Mouse (Mus musculus) T-helper 17 cell (primary cell): ENCODE measurements at regions not wholly inside any gene's neighbourhood (a gene's known extent, or its start where the extent isn't known, plus 50 kb on each side); places are given as distances from the start of the nearest gene placed in this dataset.
"Not testable (repeated sequence)": the region's sequence is repeated elsewhere in the genome, so short reads cannot be mapped to it uniquely, and the experiment has no call there.

Experiments
- in situ Hi-C, 2 experiments: fragments of 300-600 bp; cut with MboI, MseI; formaldehyde crosslinking; loops; 1 replicate in 1 of 2; 2 replicates in 1 of 2; pipeline ENCODE4 v1.15.1; 2025; ENCODE audit warnings: high pct_unique_total_duplicates in 2 of 2

GRCm38 (mm10) chr1:184669173-184669572 lies 63.2 kb downstream of the Hlx start:
- in situ Hi-C loops, result not testable (repeated sequence)

- in situ Hi-C loops, result no loop called here
Observed at GRCm38 (mm10) chr1:184668428-184668827, 64.0 kb downstream of the Hlx start.

- in situ Hi-C loops, result no loop called here
Observed at GRCm38 (mm10) chr1:184668022-184668421, 64.4 kb downstream of the Hlx start.

- in situ Hi-C loops, result no loop called here
Observed at GRCm38 (mm10) chr1:184665243-184665642, 67.2 kb downstream of the Hlx start.

GRCm38 (mm10) chr1:184664098-184664375 lies 68.4 kb downstream of the Hlx start:
- in situ Hi-C loops, result no loop called here

GRCm38 (mm10) chr1:184663300-184664097 lies 68.9 kb downstream of the Hlx start:
- in situ Hi-C loops, result no loop called here

- in situ Hi-C loops, result no loop called here
Observed at GRCm38 (mm10) chr1:184650541-184651105, 81.8 kb downstream of the Hlx start.

GRCm38 (mm10) chr1:184647920-184648540 lies 84.4 kb downstream of the Hlx start:
- in situ Hi-C loops, result no loop called here

GRCm38 (mm10) chr1:184644767-184645598 lies 87.4 kb downstream of the Hlx start:
- in situ Hi-C loops, result no loop called here

- in situ Hi-C loops, result no loop called here
Observed at GRCm38 (mm10) chr1:184630695-184631475, 101.5 kb downstream of the Hlx start.

GRCm38 (mm10) chr1:184629194-184629593 lies 103.2 kb downstream of the Hlx start:
- in situ Hi-C loops, result no loop called here

GRCm38 (mm10) chr1:184628566-184629168 lies 103.8 kb downstream of the Hlx start:
- in situ Hi-C loops, result no loop called here

- in situ Hi-C loops, result no loop called here
Observed at GRCm38 (mm10) chr1:184622462-184622861, 110.0 kb downstream of the Hlx start.

GRCm38 (mm10) chr1:184621950-184622349 lies 110.5 kb downstream of the Hlx start:
- in situ Hi-C loops, result no loop called here

GRCm38 (mm10) chr1:184617853-184618454 lies 114.5 kb downstream of the Hlx start:
- in situ Hi-C loops, result no loop called here

GRCm38 (mm10) chr1:184615991-184616390 lies 116.4 kb downstream of the Hlx start:
- in situ Hi-C loops, result no loop called here

- in situ Hi-C loops, result no loop called here
Observed at GRCm38 (mm10) chr1:184614699-184615415, 117.6 kb downstream of the Hlx start.

- in situ Hi-C loops, result no loop called here
Observed at GRCm38 (mm10) chr1:184612880-184613279, 119.5 kb downstream of the Hlx start.

- in situ Hi-C loops, result no loop called here
Observed at GRCm38 (mm10) chr1:184608938-184609337, 123.5 kb downstream of the Hlx start.

- in situ Hi-C loops, result no loop called here
Observed at GRCm38 (mm10) chr1:184608338-184608737, 124.1 kb downstream of the Hlx start.
